Mouse (Mus musculus) naive thymus-derived CD4-positive, alpha-beta T cell, adult 2 months (primary cell): ENCODE data around the gene Il10ra.
A peak's percentile ranks its signal among the peaks of the same experiment; 100 is the strongest.

Experiments used
- DNase-seq: peaks from one replicate; pipeline ENCODE4 v3.0.0-alpha.2; 2011; ENCODE audit warnings: low read depth

The Il10ra gene

DNA sequence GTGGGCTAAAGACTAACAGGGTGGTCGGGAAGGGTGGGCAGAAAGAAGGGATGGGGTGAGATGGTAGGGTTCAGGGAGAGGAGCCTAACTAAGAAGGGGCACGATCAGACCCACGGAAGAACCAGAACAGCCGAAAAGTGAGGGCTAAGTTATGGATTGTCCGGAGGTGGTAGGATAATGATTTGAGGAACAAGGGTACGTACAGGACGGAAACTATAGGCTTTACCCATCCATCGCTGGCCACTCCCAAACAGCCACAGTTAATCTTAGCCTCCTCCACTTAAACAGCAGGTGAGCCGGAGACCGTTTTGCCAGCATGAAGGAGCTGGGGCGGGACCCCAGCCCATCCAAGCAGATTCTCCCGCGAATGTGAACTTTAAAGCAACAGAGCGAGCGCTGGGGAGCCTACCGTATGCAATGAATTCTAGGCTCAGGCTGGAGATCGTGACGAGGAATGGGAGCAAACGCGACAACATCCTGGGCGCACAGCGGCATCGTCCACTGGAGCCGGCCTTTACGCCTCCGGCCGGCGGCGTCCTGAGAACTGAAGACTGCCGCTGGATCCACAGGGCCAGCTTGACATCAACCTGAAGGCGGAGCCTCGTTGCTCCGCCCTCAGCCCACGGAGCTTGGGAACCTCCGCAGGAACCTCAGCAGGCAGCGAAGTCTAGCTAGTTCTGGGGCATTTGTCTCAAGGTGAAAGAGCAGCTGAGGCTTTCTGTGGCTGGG is at the start of gene Il10ra:
Gene Il10ra (minus strand): TSS at position 553 of the 729 bp plus-strand sequence.
- peak; percentile 72 for DNase-seq

DNA sequence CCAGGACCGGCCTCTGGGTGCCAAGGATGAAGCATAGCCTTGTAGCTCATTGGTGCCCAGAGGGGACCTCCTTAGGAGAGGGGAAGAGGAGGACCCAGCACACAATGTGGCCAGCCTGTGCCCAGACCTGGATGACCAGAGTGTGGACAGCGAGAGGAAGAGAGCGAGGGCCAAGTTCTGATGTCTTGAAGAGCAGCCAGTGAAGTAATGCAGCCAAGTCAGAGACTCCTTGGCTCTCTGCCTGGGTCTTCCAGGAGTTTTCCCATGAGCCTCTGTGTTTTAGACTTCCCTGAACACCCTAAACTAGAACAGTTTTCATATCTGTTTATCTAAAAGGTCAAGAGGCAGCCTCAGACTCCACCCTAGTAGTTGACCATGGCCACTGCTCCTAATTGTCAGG is 48.7 kb upstream of the Il10ra start:
- DNase-seq = no peak

GRCm38 (mm10) chr9:45313913-45314312 is 45.0 kb upstream of the Il10ra start:
- DNase-seq = no peak

- no peak for DNase-seq
These were observed 42.9 kb upstream of the Il10ra start for GRCm38 (mm10) chr9:45311858-45312257.

GRCm38 (mm10) chr9:45308521-45308920 is 39.6 kb upstream of the Il10ra start:
- DNase-seq = no peak

DNA sequence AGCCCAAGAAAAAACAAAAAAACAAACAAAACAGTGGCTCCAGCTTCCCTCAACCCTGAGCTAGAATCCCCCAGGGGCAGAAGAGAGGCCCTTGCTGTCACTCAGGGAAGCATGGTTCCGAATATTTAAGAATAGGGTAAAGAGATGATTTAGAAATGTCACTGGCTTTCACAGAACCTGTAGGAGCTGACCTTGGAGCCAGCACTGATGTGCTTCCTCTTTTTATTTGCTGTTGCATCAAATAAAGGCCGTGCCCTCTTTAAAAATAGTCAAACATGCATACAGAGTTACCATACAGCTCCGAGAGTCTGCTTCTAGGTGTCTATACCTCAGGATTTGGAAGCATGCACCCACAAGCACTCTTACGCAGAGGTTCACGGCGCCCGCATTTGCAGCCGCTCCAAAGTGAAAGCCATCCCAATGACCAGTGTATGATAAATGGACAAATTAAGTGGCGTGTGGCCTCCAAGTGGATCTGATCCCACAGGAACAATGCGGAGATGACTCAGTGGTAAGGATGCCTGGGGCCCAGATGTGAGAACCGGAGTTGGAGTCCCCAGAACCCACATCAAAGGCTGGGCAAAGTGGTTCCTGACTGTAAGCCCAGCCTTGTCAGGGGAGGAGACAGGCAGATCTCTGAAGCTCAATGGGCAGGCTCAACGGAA is 37.9 kb upstream of the Il10ra start:
- no peak for DNase-seq

- no peak for DNase-seq
These were observed 32.8 kb upstream of the Il10ra start for GRCm38 (mm10) chr9:45301771-45302170.

- DNase-seq = peak; percentile 96
These were observed 31.6 kb upstream of the Il10ra start for GRCm38 (mm10) chr9:45300422-45301104.

- peak; percentile 86 for DNase-seq
These were observed 30.5 kb upstream of the Il10ra start for GRCm38 (mm10) chr9:45299231-45300006.

DNA sequence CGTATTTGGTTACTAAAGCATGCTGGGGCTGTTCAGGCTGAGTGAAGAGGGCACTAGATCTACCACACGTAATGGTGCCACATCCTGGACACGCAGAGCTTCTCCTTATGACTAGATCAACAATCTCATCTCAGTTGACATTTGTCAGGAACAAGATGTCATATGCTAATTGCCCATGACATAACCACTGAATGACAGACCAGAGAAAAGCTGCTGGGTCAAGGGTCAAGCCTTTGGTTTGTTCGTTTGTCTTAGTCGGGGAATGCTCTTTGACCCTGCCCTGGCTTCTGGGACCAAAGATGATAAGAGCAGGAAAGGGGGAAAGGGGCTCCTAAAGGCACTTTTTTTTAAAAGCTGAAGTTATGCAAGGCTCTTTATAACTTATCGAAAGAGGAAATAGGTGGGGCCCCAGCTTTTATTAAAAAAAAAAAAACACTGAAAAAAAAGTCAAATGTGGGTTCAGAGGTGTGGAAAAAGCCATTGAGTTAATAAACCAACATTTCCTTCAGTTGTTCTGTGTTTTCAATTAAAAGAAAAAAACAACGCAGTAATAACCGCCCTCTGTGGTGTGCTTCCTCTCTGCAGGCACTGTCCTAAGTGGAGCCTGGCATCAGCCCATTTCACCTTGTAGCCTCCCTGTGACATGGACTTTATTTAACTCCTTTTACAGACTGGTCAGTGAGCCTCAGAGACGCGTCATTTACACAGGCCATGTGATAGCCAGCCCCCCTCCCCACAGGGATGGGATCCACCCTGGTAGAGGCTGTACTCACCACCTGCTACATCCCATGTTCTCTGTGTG is 25.5 kb upstream of the Il10ra start:
- DNase-seq = peak; percentile 70

DNA sequence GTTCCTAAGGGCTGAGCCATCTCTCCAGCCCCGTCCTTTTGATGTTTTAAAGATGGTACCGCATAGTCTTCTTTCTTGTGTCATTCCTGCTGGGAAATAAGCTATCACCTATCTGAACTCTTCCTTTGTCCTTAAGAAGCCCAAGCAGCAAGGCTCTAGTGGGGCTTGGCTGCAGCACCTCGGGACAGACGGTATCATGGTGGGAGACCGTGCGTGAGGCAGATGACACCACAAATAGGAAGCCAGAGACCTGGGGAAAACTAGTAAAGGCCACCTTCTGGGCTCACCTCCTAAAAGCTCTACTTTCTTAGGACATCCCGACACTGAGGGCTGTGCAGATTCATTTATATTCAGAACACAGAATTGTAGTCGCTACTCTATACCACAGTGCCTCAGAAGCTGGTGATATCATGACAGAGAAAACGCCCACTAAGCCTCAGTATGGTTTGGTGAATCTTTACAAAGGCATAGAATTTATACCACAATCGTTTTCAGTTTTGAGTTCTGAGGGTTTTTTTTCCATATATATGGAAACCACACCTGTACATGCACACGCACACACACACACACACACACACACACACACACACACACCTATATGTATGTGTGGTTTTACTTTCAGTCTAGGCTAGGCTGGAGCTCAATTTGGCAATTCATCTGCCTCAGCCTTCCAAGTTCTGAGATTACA is 22.7 kb upstream of the Il10ra start:
- DNase-seq = peak; percentile 85

DNA sequence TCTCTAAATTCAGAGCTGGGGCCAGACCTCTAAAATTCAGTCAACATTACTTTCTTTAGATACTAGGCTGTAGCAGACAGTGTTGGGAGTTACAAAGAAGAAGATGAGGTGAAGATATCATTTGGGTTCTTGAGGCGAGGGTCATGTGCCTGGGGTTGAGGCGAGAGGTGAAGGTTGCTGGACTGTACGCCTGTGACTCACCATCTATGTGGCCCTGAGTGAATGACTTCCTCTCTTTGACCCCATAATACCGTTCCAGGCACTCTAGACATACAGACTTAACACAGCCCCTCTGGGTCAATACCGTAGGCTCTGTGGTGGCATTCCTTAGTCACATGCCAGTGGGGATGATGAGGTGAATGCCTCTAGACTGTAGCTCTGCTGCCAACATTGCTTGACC is 13.5 kb upstream of the Il10ra start:
- no peak for DNase-seq

DNA sequence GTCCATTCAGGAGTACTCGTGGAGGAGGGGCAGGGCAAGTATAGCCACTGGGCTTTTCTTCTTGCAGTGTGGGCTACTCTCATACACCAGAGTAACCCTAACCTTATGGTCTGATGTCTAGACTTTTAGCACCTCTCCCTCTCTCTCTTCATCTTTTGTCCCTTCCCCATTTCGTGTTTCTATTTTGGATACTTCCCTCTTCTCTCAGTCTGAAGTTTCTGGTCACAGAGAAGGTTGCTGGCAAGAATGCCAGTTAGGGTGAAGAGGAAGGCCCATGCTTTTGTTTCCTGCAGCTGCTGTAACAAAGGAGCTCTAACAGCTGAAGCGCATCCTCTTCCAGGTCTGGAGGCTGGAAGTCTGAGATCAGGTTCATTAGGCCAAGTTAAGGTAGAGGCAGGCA is 11.9 kb upstream of the Il10ra start:
- DNase-seq = no peak

GRCm38 (mm10) chr9:45280059-45280458 is 11.1 kb upstream of the Il10ra start:
- no peak for DNase-seq

- no peak for DNase-seq
These were observed 5.7 kb upstream of the Il10ra start for GRCm38 (mm10) chr9:45274635-45275034.

DNA sequence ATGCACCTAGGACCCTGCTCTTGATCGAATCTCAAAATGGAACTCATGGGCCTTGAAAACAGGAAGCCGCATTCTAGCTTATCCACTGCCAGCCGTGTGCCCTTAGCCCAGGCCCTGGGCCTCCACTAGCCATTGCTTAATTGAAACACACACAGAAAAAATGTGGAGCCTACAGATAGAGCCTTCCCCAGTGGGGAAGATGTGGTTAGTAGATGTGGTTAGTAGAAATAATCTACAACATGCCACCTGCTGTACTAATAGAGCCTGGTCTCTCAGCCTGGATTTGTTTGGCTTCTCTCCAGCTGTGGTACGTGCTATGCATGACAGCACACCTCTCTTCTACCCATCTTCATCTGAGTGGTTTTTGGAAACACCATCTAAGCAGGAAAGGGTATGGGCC is 5.3 kb upstream of the Il10ra start:
- DNase-seq = no peak

GRCm38 (mm10) chr9:45272213-45272612 is 3.3 kb upstream of the Il10ra start:
- no peak for DNase-seq

GRCm38 (mm10) chr9:45268079-45268478 is 870 bp downstream of the Il10ra start:
- DNase-seq = peak; percentile 73

GRCm38 (mm10) chr9:45267099-45267498 is 1.9 kb downstream of the Il10ra start:
- no peak for DNase-seq

- DNase-seq = no peak
These were observed 7.1 kb downstream of the Il10ra start for GRCm38 (mm10) chr9:45261872-45262271.

- DNase-seq = no peak
These were observed 7.5 kb downstream of the Il10ra start for GRCm38 (mm10) chr9:45261466-45261865.
